25 mouse cellular contexts compared by ENCODE assay signal in the genomic region with DNA sequence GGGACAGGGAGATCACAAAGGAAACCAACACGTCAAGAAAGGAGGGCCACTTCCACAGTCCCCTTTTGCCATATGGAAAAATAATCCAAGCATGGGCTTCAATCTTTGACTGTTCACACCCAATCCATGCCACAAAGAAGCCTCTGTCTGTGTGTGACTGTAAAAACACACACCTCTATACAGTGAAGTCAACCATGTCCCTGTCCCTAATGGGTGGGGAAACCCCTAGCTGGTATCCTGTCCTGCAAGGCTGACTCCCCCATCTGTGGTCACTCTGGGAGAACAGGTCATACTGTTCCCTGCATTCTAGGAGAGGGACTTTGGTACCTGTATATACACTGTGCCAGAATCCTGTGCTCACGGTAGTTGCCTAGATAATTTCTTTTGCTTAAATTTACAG. TPM values are rescaled to one million over a fixed set of nuclear protein-coding genes. Genes with fewer than 3 reads are reported as not detected.
"Had no signal": no experiment of that assay in that cellular context is flagged by ENCODE, and none has a peak within 500 bp of the region (broad histone marks: within the 10 kb centered on the region; RNA-seq: fewer than 3 reads in every experiment).

No protein-coding gene starts in this region.

- H3K4me2 ChIP-seq: heart, embryonic 12.5 days; hindbrain, embryonic 12.5 days; hindbrain, embryonic 14.5 days; intestine, embryonic 15.5 days; limb, embryonic 13.5 days; limb, embryonic 15.5 days; liver, embryonic 12.5 days had no signal

- H3K36me3 ChIP-seq: heart, embryonic 10.5 days; heart, embryonic 12.5 days; hindbrain, embryonic 10.5 days; hindbrain, embryonic 12.5 days; intestine, embryonic 15.5 days; limb, embryonic 13.5 days; limb, embryonic 15.5 days; liver, embryonic 12.5 days had no signal

- ATAC-seq: hindbrain, embryonic 16.5 days; inflammation-experienced regulatory T-cells, adult 6 months; intestine, embryonic 15.5 days; intestine, postnatal 0 days; liver, embryonic 12.5 days had no signal

- H3K4me3 ChIP-seq: gastrocnemius, adult 2 months; heart, embryonic 10.5 days; heart, embryonic 12.5 days; hindbrain, embryonic 10.5 days; hindbrain, embryonic 12.5 days; intestine, embryonic 15.5 days; layer of hippocampus, adult 2 months; limb, embryonic 13.5 days; limb, embryonic 15.5 days; liver, embryonic 12.5 days had no signal

- H3K9me3 ChIP-seq: heart, embryonic 10.5 days; heart, embryonic 12.5 days; hindbrain, embryonic 10.5 days; hindbrain, embryonic 12.5 days; intestine, embryonic 15.5 days; limb, embryonic 13.5 days; limb, embryonic 15.5 days; liver, embryonic 12.5 days had no signal

- H3K9ac ChIP-seq: heart, embryonic 12.5 days; hindbrain, embryonic 12.5 days; hindbrain, embryonic 14.5 days; intestine, embryonic 15.5 days; limb, embryonic 13.5 days; limb, embryonic 15.5 days; liver, embryonic 12.5 days; liver, embryonic 14.5 days had no signal

- H3K27me3 ChIP-seq: heart, embryonic 12.5 days; hindbrain, embryonic 12.5 days; intestine, embryonic 15.5 days; limb, embryonic 15.5 days had no signal

- DNase-seq: gastrocnemius, adult 2 months; gastrocnemius, postnatal 10 days; gastrocnemius, postnatal 25 days; heart, adult 18-20 months; heart, postnatal 10 days; heart, postnatal 4 days; kidney, adult 2 months; kidney, postnatal 25 days; layer of hippocampus, postnatal 36 days; left cerebral cortex, postnatal 4 days had no signal

- H3K4me1 ChIP-seq: heart, embryonic 10.5 days; heart, embryonic 12.5 days; hindbrain, embryonic 10.5 days; hindbrain, embryonic 12.5 days; intestine, embryonic 15.5 days; limb, embryonic 13.5 days; limb, embryonic 15.5 days; liver, embryonic 12.5 days had no signal

- H3K27ac ChIP-seq: gastrocnemius, adult 2 months; heart, embryonic 10.5 days; hindbrain, embryonic 10.5 days; hindbrain, embryonic 12.5 days; hindbrain, embryonic 14.5 days; intestine, embryonic 15.5 days; layer of hippocampus, adult 2 months; limb, embryonic 13.5 days; limb, embryonic 15.5 days; liver, embryonic 12.5 days; liver, embryonic 14.5 days had no signal

RNA-seq across cellular contexts. Expression of a gene that starts 40.7 kb away (rescaled TPM):
- polyA plus RNA-seq: inflammation-experienced regulatory T-cells, adult 6 months; liver, adult 2 months had no signal
